Mouse (Mus musculus) intestine, embryonic 14.5 days (tissue): ENCODE measurements around the gene Ugt1a9. TPM values are rescaled to one million over a fixed set of nuclear protein-coding genes. Genes with fewer than 3 reads are reported as not detected.
A peak's percentile ranks its signal among the peaks of the same experiment; 100 is the strongest.

Source experiments
- ATAC-seq: fragments of 200-750 bp; cut with Nextera tagmentation; replicated peaks from 2 replicates; pipeline ENCODE4 v1.8.0; 2017; ENCODE audit warnings: low read depth, moderate number of reproducible peaks, moderate TSS enrichment, moderate library complexity; ENCODE audit not compliant: low FRiP score, low TSS enrichment
- DNase-seq: peaks from one replicate; pipeline ENCODE4 v3.0.0-alpha.2; 2018; ENCODE audit warnings: low spot score
- H3K27ac ChIP-seq: fragments of 300-500 bp; sonication (generic); 2 replicates; pipeline ENCODE4 v1.5.1; 2014; ENCODE audit warnings: low read depth, mild to moderate bottlenecking, control low read depth
- H3K27me3 ChIP-seq: fragments of 300-500 bp; sonication (generic); replicated peaks from 2 replicates; pipeline ENCODE4 v1.6.1; 2014; ENCODE audit warnings: low read length, control low read depth; ENCODE audit not compliant: control insufficient read depth, insufficient read depth
- H3K36me3 ChIP-seq: fragments of 300-500 bp; sonication (generic); 2 replicates; pipeline ENCODE4 v1.6.1; 2014; ENCODE audit warnings: low read length, control low read depth; ENCODE audit not compliant: control insufficient read depth, insufficient read depth
- H3K4me1 ChIP-seq: fragments of 300-500 bp; sonication (generic); replicated peaks from 2 replicates; pipeline ENCODE4 v1.6.1; 2014; ENCODE audit warnings: low read length, control low read depth, mixed read lengths; ENCODE audit not compliant: control insufficient read depth, insufficient read depth
- H3K4me2 ChIP-seq: fragments of 300-500 bp; sonication (generic); 2 replicates; pipeline ENCODE4 v1.6.1; 2014; ENCODE audit warnings: low read length
- H3K4me3 ChIP-seq: fragments of 300-500 bp; sonication (generic); 2 replicates; pipeline ENCODE4 v1.5.1; 2014; ENCODE audit warnings: low read depth, low read length, control low read depth, mixed read lengths
- H3K9ac ChIP-seq: fragments of 300-500 bp; sonication (generic); 2 replicates; pipeline ENCODE4 v1.6.1; 2014; ENCODE audit warnings: mild to moderate bottlenecking, low read length
- H3K9me3 ChIP-seq: fragments of 300-500 bp; sonication (generic); 2 replicates; pipeline ENCODE4 v1.6.1; 2016; ENCODE audit warnings: low read length, control low read depth; ENCODE audit not compliant: control insufficient read depth
- WGBS: fragments of 180-500 bp; shearing (Covaris S2); extraction: QIAGEN DNeasy Blood & Tissue Kit; methylation state at CpG from one replicate; pipeline ENCODE4 v1.1.7; 2014; 5-methylcytosine and 5-hydroxymethylcytosine counted together
- polyA plus RNA-seq: library from polyadenylated mRNA; unstranded; fragments of >200 nt; fragmentation: Nextera tagmentation; extraction: Ambion mirVana; gene quantifications from 2 replicates; pipeline ENCODE4 v1.2.1, GENCODE M21; 2014

Gene Ugt1a9
- polyA plus RNA-seq, 1 experiment from 2014 or later: 0.32 TPM

DNA sequence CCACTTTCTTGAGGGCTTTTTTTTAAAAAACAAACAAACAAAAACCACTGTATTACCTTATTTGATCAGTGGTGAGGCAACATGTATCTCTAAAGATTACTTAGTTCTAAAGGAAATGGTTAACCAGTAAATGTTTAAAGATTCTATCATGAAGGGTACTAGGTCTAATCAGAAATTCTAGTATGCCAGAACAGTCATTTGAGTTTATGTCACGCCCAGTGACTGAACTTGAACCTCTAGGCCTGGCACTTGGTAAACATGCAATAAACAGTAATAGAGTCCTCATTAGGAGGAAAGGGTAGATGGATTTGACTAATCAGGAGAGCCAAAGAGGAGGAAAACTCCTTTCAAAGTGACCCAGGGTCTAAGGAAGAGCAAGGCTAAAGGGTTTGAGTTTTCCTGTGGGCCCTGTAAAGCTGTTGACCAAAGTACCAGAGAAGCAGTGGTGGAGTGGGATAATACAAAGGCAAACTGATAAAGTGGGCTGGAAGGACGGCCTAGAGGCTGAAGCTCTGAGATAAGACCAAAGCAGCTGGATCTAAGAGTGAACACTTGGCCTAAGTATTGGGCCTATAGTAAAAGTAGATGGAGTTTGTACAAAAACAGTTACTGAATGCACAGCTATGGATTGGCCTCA, 136.4 kb downstream of the Ugt1a9 start:
- Histone ChIP-seq H3K27ac (no peak overlapping the region), H3K4me2 (no peak overlapping the region), H3K4me1 (peaks cover 7% of the 10 kb centered on the region; the same call in 1 of the 2 replicates), H3K9ac (no peak overlapping the region), H3K36me3 (no peaks in the 10 kb centered on the region), H3K9me3 (peaks cover 11% of the 10 kb centered on the region), H3K27me3 (no peaks in the 10 kb centered on the region), H3K4me3 (no peak overlapping the region)
- 70% methylated on average over 2 of the region's 2 CpGs for WGBS
- DNase-seq: no peak
- no peak for ATAC-seq

DNA sequence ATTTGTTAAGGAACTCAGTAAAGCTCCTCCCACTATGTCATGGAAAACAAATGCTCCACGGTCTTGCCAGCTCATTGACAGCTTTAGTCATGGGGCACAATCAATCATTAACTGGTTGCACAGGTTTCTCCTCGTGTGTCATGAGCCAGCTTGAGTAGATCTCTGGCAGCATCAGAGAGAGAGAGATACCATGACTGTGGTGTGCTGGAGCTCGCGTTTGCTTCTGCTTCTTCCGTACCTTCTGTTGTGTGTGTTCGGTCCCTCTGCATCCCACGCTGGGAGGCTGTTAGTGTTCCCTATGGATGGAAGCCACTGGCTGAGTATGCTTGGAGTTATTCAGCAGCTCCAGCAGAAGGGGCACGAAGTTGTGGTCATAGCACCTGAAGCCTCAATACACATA, 141.2 kb downstream of the Ugt1a9 start, which contains the start of gene Ugt1a1:
TSS of gene Ugt1a1 (plus strand) at position 148 of the 400 bp plus-strand sequence.
- Histone ChIP-seq H3K9ac (no peak within 1 kb of the TSS), H3K9me3 (peaks cover 46% of the 10 kb centered on the region), H3K27ac (no peak within 1 kb of the TSS), H3K4me1 (no peaks in the 10 kb centered on the region), H3K4me3 (no peak within 1 kb of the TSS), H3K27me3 (no peaks in the 10 kb centered on the region), H3K4me2 (no peak within 1 kb of the TSS), H3K36me3 (no peaks in the 10 kb centered on the region)
- 67% methylated on average over 8 of the region's 8 CpGs for WGBS
- ATAC-seq: peak; percentile 14
- DNase-seq: peak; percentile 65

DNA sequence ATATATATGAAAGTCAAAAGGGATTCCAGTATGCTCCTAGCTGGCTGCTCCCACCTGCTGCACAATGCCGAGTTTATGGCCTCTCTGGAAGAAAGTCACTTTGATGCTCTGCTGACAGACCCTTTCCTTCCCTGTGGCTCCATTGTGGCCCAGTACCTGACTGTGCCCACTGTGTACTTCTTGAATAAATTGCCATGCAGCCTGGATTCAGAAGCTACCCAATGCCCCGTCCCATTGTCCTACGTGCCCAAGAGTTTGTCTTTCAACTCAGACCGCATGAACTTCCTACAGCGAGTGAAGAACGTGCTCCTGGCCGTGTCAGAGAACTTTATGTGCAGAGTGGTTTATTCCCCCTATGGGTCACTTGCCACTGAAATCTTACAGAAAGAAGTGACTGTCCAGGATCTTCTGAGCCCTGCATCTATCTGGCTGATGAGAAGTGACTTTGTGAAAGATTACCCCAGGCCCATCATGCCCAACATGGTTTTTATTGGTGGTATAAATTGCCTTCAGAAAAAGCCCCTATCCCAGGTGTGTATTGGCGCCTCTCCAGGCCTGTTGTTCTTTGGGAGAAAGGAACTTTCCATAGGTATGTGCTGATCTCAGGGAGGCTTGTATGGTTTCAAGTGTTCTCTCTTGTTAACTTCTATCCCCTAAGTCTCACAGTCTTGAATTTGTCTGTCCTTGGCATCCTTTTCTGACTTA, 141.9 kb downstream of the Ugt1a9 start:
- H3K9ac ChIP-seq: no peak overlapping the region
- 60% methylated on average over 8 of the region's 8 CpGs for WGBS
- H3K4me1 ChIP-seq: no peaks in the 10 kb centered on the region
- H3K36me3 ChIP-seq: no peaks in the 10 kb centered on the region
- H3K4me2 ChIP-seq: no peak overlapping the region
- H3K9me3 ChIP-seq: peaks cover 51% of the 10 kb centered on the region
- no peak for ATAC-seq
- H3K27me3 ChIP-seq: no peaks in the 10 kb centered on the region
- H3K4me3 ChIP-seq: no peak overlapping the region
- DNase-seq: peak; percentile 52
- H3K27ac ChIP-seq: no peak overlapping the region

DNA sequence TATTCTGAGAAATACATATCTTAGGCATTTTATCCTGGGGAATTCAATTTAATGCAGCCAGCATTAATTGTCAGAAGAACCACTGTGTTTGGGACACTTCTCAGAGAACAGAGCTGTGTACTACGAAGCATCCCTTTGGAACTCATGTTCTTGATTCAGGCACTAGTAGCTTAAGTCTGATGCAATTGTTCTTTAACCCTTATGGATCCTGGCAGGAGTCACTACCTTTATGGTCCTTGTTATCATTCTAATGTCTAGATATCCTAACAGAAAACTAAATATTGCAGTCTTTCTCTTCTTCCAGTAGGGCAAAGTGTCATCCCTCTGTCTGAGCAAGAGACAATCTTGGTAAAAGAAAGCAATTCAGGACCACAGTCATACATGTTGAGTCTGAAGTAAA, 142.5 kb downstream of the Ugt1a9 start:
- WGBS: 73% methylated on average over 1 of the region's 1 CpGs
- no peak overlapping the region for H3K4me2 ChIP-seq

DNA sequence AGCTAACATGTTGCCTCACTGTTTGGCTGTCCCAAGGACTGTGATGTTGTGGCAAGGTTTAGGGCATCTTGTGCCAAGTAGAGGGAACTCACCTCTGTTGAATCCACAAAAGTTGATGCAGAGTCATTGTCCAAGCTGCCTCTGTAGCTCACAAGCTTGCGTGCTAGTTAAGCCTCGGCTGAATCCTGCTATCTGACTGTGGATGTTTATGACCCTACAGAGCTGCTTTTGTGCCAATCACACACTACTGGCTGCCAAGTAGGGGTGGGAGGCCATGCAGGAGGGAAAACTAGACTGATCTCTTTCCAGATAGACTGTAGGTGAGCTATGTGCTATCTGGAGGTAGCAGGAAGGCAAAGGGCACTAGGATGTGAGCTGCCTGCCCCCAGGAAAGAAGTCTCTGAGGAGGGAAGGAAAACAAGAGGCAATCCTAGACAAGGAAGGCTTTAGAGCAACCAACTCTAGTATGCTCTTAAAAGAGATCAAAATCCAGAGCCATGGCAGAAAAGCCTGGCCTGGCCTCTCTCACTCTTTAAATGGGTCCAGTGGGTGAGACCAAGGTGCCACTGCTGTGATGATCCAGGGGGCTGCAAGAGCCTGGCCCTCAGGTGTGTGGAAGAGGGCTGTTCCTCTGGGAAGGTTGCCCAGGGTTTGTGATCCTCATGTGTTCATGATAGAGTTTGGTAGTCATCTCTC, 143.3 kb downstream of the Ugt1a9 start:
- Histone ChIP-seq H3K4me2 (no peak overlapping the region), H3K4me1 (no peaks in the 10 kb centered on the region), H3K9me3 (peaks cover 53% of the 10 kb centered on the region), H3K36me3 (no peaks in the 10 kb centered on the region), H3K27ac (no peak overlapping the region), H3K9ac (no peak overlapping the region), H3K27me3 (no peaks in the 10 kb centered on the region), H3K4me3 (no peak overlapping the region)
- 79% methylated on average over 2 of the region's 2 CpGs for WGBS
- ATAC-seq: 0 out of 2 replicates have a peak, but pooled peaks have one; percentile 7
- DNase-seq: peak; percentile 62

More for the DNA sequence above, 142.5 kb downstream of the Ugt1a9 start:
- no peak for ATAC-seq
- H3K9ac ChIP-seq: no peak overlapping the region
- peaks cover 53% of the 10 kb centered on the region for H3K9me3 ChIP-seq
- H3K4me1 ChIP-seq: no peaks in the 10 kb centered on the region
- H3K27me3 ChIP-seq: no peaks in the 10 kb centered on the region
- H3K36me3 ChIP-seq: no peaks in the 10 kb centered on the region
- H3K27ac ChIP-seq: no peak overlapping the region
- no peak for DNase-seq
- H3K4me3 ChIP-seq: no peak overlapping the region

DNA sequence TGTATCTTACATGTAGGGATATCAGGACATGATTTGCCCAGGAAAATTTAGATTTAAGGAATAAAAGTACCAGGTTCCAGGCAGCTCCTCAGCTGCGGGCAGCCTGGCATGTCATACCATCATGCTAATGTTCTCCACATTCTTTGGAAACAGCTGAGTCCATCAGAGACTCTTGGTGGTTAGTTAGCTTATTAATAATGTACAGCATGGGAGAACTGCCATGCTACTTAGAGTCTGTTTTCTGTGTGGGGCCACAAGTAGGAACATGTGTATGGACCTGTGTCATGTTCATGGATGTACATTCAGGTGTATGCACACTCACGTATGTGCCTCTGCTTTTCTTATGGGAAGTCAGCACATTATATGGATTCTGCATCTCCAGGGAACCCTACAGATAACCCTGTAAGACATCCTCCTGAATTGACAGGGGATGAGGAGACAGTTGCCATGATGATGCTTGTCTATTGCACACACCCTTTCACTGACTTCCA, 143.9 kb downstream of the Ugt1a9 start:
- Histone ChIP-seq H3K4me3 (no peak overlapping the region), H3K9ac (no peak overlapping the region), H3K36me3 (no peaks in the 10 kb centered on the region), H3K4me2 (no peak overlapping the region), H3K9me3 (peaks cover 53% of the 10 kb centered on the region), H3K4me1 (no peaks in the 10 kb centered on the region), H3K27me3 (no peaks in the 10 kb centered on the region), H3K27ac (no peak overlapping the region)
- ATAC-seq (no peak), DNase-seq (no peak)
- WGBS: 78% methylated on average over 2 of the region's 2 CpGs

DNA sequence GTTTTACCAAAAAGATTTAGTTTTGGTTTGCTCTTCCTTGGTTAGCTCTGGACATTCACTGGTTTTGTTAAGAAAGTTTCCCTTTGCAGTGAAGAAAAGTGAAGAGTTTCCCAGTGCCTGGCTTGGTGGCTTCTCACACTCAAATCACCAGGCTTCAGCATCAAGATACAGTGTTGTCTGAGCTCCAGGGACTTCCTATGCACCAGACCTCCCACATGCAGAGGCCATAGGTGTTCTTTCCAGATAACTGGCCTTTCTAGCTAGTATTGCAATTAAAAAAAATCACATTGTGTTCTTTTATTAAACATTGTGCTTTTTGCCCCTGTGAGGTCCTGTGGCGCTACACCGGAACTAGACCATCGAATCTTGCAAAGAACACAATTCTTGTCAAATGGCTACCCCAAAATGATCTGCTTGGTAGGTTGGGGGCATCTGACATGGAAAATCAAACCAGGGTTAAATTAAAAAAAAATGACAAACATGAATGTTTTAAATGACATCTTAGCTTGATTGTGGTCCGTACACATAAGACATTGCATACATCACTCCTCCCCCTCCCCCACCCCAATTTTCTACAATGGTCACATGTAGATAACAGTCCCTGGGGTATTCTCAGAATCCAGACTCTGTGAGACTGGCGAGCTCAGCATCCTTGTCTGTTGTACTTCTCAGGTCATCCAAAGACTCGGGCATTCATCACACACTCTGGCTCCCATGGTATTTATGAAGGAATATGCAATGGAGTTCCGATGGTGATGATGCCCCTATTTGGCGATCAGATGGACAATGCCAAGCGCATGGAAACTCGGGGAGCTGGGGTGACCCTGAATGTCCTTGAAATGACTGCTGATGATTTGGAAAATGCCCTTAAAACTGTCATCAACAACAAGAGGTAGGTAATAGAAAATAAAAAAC, 145.1 kb downstream of the Ugt1a9 start:
- WGBS: 72% methylated on average over 10 of the region's 10 CpGs
- ATAC-seq (no peak), DNase-seq (no peak)
- Histone ChIP-seq H3K27me3 (no peaks in the 10 kb centered on the region), H3K4me2 (no peak overlapping the region), H3K27ac (no peak overlapping the region), H3K4me3 (no peak overlapping the region), H3K4me1 (no peaks in the 10 kb centered on the region), H3K36me3 (no peaks in the 10 kb centered on the region), H3K9me3 (peaks cover 53% of the 10 kb centered on the region), H3K9ac (no peak overlapping the region)

DNA sequence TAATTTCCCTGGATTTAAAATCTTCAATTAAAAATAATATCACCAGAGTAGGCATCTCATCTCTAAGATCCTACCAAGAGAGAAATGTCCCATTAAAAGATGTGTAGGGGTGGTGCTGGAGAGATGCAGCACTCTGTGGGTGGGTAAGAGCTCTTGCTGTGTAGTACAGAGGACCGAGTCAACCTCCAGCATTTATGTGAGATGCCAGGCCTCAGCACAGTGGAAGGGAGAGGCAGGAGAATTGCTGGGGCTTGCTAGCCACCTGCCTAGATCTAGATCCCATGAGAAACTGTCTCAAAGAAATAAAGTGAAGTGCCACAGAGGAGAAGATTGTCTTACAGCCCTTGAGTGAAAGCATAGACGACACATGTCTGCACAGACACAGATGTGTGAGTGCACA, 146.0 kb downstream of the Ugt1a9 start:
- 61% methylated on average over 2 of the region's 2 CpGs for WGBS
- no peak overlapping the region for H3K4me3 ChIP-seq
- peaks cover 50% of the 10 kb centered on the region for H3K9me3 ChIP-seq
- H3K4me1 ChIP-seq: no peaks in the 10 kb centered on the region
- ATAC-seq (no peak), DNase-seq (no peak)
- H3K36me3 ChIP-seq: no peaks in the 10 kb centered on the region
- H3K27me3 ChIP-seq: no peaks in the 10 kb centered on the region
- no peak overlapping the region for H3K27ac ChIP-seq
- H3K9ac ChIP-seq: no peak overlapping the region
- no peak overlapping the region for H3K4me2 ChIP-seq
